Mouse (Mus musculus) MN1 (cell line): ENCODE results near the gene Pxdn.

Experiments used
- DNase-seq: peaks from one replicate; pipeline ENCODE4 v3.0.0-alpha.2; 2016; ENCODE audit warnings: low spot score

Pxdn gene

DNA sequence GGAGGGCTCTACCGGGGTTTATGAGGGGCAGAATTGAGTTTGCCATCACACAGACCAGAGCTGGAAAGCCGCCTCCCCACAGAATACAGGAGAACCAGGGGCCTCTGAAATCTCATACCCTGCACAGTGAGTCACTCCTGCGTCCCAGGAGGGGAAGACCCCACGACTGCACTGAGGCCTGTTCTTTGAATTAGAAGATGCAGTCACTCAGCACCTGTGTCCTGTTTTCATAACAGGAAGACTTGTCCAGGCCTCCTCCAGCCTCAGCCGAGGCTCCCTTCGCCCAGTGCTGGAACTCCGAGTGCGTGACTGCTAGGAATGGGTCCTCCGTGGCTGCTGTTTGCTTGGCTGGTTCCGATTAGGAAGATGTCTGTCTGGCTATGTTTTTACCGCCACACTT is 16.6 kb downstream of the Pxdn start:
- peak; percentile 34 for DNase-seq

GRCm38 (mm10) chr12:29954464-29954863 is 17.1 kb downstream of the Pxdn start:
- no peak for DNase-seq

GRCm38 (mm10) chr12:29956969-29957368 is 19.6 kb downstream of the Pxdn start:
- DNase-seq: no peak

DNA sequence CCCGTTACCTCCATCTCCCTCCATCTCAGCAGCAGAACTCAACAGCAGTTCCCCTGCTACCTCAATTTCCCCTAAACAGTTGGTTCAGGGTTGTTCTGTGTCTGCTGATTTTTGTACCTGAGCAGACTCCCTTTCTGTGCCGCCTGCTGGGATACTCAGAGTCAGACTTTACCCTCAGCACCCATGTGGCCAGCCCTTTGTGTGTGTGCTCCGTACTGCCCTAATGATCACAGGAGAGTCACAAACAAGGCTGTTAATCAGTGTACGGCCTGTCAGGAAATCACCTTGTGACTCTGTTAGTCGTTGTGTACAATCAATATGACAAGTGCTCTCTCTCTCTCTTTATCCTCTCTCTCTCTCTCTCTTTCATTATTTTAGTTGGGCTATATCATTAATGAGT is 21.2 kb downstream of the Pxdn start:
- DNase-seq: no peak

GRCm38 (mm10) chr12:29961041-29961440 is 23.6 kb downstream of the Pxdn start:
- no peak for DNase-seq

- no peak for DNase-seq
These were observed 27.6 kb downstream of the Pxdn start for GRCm38 (mm10) chr12:29965016-29965415.

GRCm38 (mm10) chr12:29971795-29972464 is 34.5 kb downstream of the Pxdn start:
- no peak for DNase-seq

GRCm38 (mm10) chr12:29972533-29972932 is 35.1 kb downstream of the Pxdn start:
- no peak for DNase-seq

DNA sequence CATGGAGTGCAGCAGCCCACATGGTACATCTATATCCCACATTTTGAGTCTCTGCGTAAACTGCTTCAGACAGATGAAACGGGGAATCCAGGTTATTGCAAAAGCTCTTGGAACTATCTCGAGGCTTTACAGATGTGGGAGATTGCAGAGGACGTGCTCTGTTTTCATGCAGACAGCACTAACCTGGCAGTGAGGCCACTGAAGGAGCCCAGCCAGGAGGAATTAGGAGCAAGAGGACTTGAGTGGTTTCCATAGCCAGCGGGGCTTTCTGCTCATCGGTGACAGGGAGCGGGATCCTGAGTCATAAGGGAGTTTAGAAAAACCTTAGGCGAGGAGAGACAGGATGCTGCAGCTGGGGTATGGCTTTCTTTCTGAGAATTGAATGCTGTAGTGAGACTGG is 42.7 kb downstream of the Pxdn start:
- no peak for DNase-seq

- DNase-seq: no peak
These were observed 44.4 kb downstream of the Pxdn start for GRCm38 (mm10) chr12:29981722-29982293.

DNA sequence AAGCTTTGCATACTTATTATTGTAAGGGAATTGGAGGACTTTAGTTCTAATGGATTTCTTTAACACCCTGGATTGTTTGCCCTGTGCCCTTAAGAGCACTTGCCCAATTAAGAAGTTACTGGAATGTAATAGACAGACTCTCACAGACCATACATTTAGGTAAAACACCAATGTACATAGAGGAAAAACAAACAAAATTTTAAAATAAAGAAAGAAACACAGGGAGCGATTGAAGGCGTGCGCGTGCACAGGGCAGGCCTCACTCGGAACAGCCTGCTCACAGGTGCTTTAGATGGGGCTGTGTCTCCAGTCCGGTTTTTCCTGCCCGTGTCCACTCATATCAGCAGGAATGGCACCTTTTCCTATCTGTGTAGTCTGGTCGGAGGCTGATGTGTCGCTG is 45.8 kb downstream of the Pxdn start:
- no peak for DNase-seq

- peak; percentile 53 for DNase-seq
These were observed 47.7 kb downstream of the Pxdn start for GRCm38 (mm10) chr12:29985126-29985525.

DNA sequence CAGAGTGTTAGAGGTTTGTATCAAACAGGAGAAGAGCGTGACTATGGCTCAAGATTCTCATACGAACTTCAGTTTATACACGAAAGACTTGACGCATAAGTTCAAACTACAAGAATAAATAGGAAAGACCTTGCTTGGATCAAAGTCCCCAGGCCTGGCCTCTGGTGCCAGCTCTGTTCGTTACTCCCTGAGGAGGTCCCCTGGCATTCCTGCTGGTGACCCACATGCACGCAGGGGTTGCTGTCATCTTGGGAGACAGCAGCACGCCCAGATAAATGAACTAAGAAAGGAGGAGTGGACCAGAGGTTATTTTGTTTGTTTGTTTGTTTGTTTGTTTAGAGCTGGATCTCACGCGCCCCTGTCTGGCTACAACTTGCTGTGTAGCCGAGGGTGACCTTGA is 48.8 kb downstream of the Pxdn start:
- DNase-seq: no peak

DNA sequence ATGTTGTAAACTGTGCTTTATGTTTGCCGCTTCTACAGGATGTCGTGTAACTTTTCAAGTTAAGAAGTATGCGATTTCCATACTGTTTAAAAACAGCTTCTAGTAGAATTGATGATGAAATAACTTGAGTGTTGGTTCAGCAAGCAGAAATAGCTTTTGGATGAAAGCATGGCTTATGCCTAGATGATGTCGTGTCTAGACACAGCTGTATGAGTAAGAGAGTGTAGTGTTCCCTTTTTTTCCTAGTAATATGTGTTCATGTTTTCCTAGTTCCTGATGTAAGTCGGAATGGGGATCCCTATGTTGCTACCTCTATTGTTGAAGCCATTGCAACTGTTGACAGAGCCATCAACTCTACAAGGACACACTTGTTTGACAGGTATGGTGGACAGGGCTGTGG is 61.5 kb downstream of the Pxdn start:
- no peak for DNase-seq

DNA sequence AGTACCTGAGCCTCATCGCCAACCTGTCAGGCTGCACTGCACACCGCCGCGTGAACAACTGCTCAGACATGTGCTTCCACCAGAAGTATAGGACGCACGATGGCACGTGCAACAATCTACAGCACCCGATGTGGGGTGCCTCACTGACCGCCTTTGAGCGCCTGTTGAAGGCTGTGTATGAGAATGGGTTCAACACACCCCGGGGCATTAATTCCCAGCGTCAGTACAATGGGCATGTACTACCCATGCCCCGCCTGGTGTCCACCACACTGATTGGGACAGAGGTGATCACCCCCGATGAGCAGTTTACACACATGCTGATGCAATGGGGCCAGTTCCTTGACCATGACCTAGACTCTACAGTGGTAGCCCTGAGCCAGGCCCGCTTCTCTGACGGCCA is 64.5 kb downstream of the Pxdn start:
- no peak for DNase-seq

- peak; percentile 86 for DNase-seq
These were observed 66.4 kb downstream of the Pxdn start for GRCm38 (mm10) chr12:30003680-30004364.

- no peak for DNase-seq
These were observed 66.9 kb downstream of the Pxdn start for GRCm38 (mm10) chr12:30004365-30004723.

- DNase-seq: no peak
These were observed 69.2 kb downstream of the Pxdn start for GRCm38 (mm10) chr12:30006586-30006985.

- DNase-seq: no peak
These were observed 71.3 kb downstream of the Pxdn start for GRCm38 (mm10) chr12:30008741-30009140.

GRCm38 (mm10) chr12:30015501-30015900 is 78.1 kb downstream of the Pxdn start:
- no peak for DNase-seq

DNA sequence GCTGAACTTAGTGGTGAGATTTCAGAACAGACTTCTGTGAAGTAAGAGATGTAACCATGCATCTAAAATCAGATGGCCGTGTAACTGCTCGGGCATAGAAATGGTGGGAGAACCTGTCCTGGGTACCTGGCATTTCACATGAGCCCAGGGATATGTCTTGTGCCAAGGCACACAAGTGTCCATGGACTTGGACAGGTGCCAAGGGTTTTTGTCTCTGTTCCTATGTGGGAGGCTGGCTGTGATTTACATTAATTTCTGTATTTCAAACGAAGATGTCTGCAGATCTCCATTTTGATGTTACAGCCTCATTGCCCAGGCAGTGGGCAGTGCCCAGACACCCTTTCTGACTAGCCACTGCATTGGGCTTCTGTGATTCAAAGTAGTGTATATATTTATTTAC is 79.7 kb downstream of the Pxdn start:
- peak; percentile 13 for DNase-seq

DNA sequence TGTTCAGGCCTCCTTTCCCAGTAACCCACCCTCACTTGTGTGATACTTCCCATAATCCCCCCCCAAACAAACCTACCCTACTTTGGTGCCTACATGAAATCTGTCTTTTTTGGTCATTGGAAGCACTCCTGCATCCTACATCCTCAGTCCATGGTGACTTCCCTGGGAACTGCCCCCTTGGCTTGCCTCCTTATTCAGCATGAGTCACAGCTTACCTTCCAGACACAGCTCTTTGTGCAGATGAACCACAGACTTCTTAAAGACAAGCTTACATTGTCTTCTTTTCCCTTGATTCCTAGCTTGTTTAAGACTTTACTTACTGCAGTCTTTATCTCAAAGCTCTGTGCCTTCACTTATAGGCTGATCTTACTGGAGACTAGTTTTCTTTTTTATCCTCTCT is 83.0 kb downstream of the Pxdn start:
- DNase-seq: no peak

DNA sequence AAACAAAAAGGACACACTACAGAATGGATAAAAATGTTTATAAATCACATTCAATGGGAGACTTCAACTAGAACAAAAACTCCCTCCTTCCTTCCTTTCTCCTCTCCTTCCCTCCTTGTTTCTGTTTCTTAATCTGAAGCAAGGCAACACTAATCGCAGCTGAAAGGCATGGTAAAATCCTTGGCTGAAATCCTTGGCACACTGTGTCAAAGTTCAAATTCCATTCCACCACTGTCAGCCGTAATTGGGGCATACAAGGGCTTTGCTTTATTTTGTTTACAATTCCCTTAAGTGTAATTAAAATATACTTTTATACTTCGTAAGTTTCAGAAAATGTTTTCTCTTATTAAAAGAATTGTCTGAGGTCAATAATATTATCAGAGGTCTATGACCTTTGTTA is 86.1 kb downstream of the Pxdn start:
- DNase-seq: no peak
